Mouse (Mus musculus) layer of hippocampus, adult 9-10 months (tissue): ENCODE data around the gene Sod2.
"Not testable (repeated sequence)": the region's sequence is repeated elsewhere in the genome, so short reads cannot be mapped to it uniquely, and the experiment has no call there.

Experiments
- DNase-seq: peaks from one replicate; pipeline ENCODE4 v3.0.0; 2022; ENCODE audit warnings: low spot score

Sod2 gene

GRCm38 (mm10) chr17:13013316-13013715 lies 6.7 kb downstream of the Sod2 start:
- no peak for DNase-seq

- not testable (repeated sequence) for DNase-seq
Observed at GRCm38 (mm10) chr17:13036627-13037192, 30.1 kb downstream of the Sod2 start.

GRCm38 (mm10) chr17:13043846-13044673 lies 37.4 kb downstream of the Sod2 start:
- peak; percentile 41 for DNase-seq

GRCm38 (mm10) chr17:13052124-13052813 lies 45.6 kb downstream of the Sod2 start, which contains the start of gene Gpr31b:
Gpr31b (minus strand) TSS chr17:13052296.
- DNase-seq: not testable (repeated sequence)

- DNase-seq: not testable (repeated sequence)
Observed at GRCm38 (mm10) chr17:13060804-13061203, 54.2 kb downstream of the Sod2 start, which contains the start of gene Tcp10b. Tcp10b (plus strand) TSS chr17:13061104.

- DNase-seq: not testable (repeated sequence)
Observed at GRCm38 (mm10) chr17:13062882-13063281, 56.2 kb downstream of the Sod2 start.

GRCm38 (mm10) chr17:13067864-13068385 lies 61.3 kb downstream of the Sod2 start:
- not testable (repeated sequence) for DNase-seq

GRCm38 (mm10) chr17:13069227-13069626 lies 62.6 kb downstream of the Sod2 start:
- not testable (repeated sequence) for DNase-seq
